Mouse (Mus musculus): ENCODE measurements around the gene Adra1b. TPM values are rescaled to one million over a fixed set of nuclear protein-coding genes. Genes with fewer than 3 reads are reported as not detected.

Adra1b gene
- polyA plus RNA-seq (2021): 3.7 TPM

- no peaks in the 10 kb centered on the region for H3K27me3 ChIP-seq
- TF ChIP-seq CTCF (IDR thresholded peaks at IDR 0.05): no peak
- CTCF ChIA-PET: interaction anchor here (0.9 to 1.8 kb wide), 4 partner anchors 11 to 66 kb away, joined by 3 to 6 read pairs (median 3); no protein-coding TSS in a partner anchor
- DNase-seq (ENCODE audit: low read depth, low spot score) (peak; percentile 44), ATAC-seq (peak; percentile 84)
- POLR2A ChIA-PET: no interaction called here
- in situ Hi-C loops (cut with MboI; ENCODE audit: low pct_unique_long_range_greater_than_20kb): no loop called here
Observed at GRCm38 (mm10) chr11:43901051-43901654, at the start of gene Adra1b. TSS of gene Adra1b (minus strand) at chr11:43901210.

GRCm38 (mm10) chr11:43950274-43950673 is 49.3 kb upstream of the Adra1b start:
- ChIA-PET CTCF (no interaction called here), POLR2A (no interaction called here)
- in situ Hi-C loops (cut with MboI; ENCODE audit: low pct_unique_long_range_greater_than_20kb): no loop called here
- ATAC-seq (no peak), DNase-seq (ENCODE audit: low read depth, low spot score) (no peak)
- no peaks in the 10 kb centered on the region for H3K27me3 ChIP-seq
- no peak for TF ChIP-seq CTCF (IDR thresholded peaks at IDR 0.05)

DNA sequence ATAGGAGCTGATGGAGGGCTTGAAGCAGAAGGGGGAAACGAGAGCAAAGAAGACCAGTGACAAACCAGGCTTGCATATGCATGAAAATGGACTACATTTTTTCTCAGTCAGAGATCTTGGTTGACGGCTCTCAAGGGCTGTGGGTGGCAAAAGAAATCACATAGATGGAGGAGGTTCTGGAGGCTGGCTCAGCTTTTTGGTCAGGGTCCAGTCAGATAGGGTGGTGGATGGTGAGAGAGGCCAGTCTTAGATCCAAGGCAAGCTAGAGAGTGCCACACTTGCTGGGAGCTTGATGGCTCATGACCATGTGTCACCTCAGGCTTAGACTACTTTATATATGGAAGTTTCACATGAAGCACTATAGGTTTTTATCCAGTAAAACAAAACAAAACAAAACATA is 42.8 kb upstream of the Adra1b start:
- ChIA-PET POLR2A (interaction anchor here (0.6 kb wide), 1 partner anchor 23 kb away, joined by 9 read pairs; no protein-coding TSS in a partner anchor), CTCF (no interaction called here)
- no peak for TF ChIP-seq CTCF (IDR thresholded peaks at IDR 0.05)
- in situ Hi-C loops (cut with MboI; ENCODE audit: low pct_unique_long_range_greater_than_20kb): no loop called here
- no peaks in the 10 kb centered on the region for H3K27me3 ChIP-seq
- DNase-seq (ENCODE audit: low read depth, low spot score) (no peak), ATAC-seq (no peak)

DNA sequence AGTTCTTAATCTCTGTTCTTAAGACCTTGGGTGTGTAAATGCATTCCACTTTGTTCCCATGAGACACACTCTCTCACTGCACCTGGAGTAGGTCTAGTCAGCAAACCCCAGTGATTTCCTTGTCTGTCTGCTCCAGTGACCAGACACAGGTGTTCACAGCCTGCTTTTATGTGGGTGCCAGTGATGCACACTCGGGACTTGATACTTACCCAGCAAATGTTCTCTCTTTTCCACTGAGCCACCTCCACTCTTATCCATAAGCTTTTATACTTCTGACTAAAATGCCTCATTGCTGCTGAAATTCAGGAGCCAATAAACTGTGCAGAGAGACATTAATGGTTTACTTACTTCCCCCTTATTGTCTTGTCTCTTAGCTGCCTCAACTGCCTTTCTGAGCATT is 42.2 kb upstream of the Adra1b start:
- H3K27me3 ChIP-seq: no peaks in the 10 kb centered on the region
- ChIA-PET CTCF (no interaction called here), POLR2A (interaction anchor here (0.6 kb wide), 1 partner anchor 22 kb away, joined by 9 read pairs; no protein-coding TSS in a partner anchor)
- ATAC-seq (no peak), DNase-seq (ENCODE audit: low read depth, low spot score) (no peak)
- no peak for TF ChIP-seq CTCF (IDR thresholded peaks at IDR 0.05)
- in situ Hi-C loops (cut with MboI; ENCODE audit: low pct_unique_long_range_greater_than_20kb): no loop called here

DNA sequence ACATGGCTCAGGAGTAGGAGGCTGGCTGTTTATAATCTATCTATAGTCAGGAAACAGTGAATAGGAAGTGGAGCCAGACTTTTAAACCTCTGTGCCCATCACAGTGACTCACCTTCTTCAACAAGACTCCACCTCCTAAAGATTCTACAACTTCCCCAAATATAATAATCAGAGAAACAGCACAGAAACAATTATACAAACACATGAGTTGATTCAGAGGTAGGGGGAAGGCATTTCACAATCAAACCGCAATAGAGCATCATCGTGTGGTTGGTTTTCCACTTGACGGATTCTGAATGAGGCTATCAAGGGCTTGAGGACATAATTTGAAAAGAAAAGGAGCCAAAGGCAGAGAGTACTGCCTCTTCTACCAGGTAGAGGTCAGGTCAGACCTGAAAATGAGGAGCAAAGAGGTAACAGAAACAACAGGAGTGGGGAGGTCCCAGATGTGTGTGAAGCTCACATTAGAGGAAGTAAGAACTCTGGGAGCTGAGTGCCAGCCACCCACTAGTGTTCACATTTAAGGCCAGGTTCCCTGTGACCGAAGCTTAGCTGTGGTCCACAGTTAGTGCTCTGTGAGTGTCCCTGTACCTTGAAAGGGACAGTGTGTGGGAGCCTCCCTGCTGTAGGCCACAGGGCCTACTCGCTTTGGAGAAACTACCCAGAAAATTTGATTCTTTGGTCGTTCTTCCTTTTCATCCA is 39.6 kb upstream of the Adra1b start:
- POLR2A ChIA-PET: no interaction called here
- in situ Hi-C loops (cut with MboI; ENCODE audit: low pct_unique_long_range_greater_than_20kb): no loop called here
- CTCF ChIA-PET: interaction anchor here (0.8 to 1.2 kb wide), 3 partner anchors 14 to 74 kb away, joined by 3 to 4 read pairs (median 3); no protein-coding TSS in a partner anchor
- DNase-seq (ENCODE audit: low read depth, low spot score): no peak
- peak; percentile 38 for TF ChIP-seq CTCF (IDR thresholded peaks at IDR 0.05)
- no peaks in the 10 kb centered on the region for H3K27me3 ChIP-seq
- ATAC-seq: peak; percentile 67

GRCm38 (mm10) chr11:43936023-43936422 is 35.0 kb upstream of the Adra1b start:
- ChIA-PET CTCF (interaction anchor here (1.3 kb wide), 1 partner anchor 10 kb away, joined by 3 read pairs; no protein-coding TSS in a partner anchor), POLR2A (interaction anchor here (0.5 to 1.2 kb wide), 3 partner anchors 9 to 343 kb away, joined by 3 read pairs; no protein-coding TSS in a partner anchor)
- DNase-seq (ENCODE audit: low read depth, low spot score) (no peak), ATAC-seq (no peak)
- TF ChIP-seq CTCF (IDR thresholded peaks at IDR 0.05): no peak
- no peaks in the 10 kb centered on the region for H3K27me3 ChIP-seq
- in situ Hi-C loops (cut with MboI; ENCODE audit: low pct_unique_long_range_greater_than_20kb): no loop called here

DNA sequence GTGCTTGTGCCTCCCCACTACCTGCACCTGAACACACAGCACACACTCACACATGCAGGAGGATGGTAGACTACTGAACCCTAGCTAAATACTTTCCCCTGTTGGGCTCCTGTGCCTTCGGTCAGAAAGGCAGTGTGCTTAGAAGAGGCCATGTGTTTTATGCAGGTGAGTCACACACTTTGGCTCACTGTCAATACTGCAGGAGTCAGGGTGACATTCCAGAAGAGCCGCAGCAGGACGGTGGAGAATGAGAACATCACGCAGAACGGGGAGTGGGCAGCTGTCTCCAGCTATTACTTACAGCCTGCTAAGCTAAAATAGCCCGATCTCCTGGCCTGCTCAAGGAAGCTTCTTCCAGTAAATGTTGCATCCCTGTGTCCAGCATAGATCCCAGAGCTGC is 32.5 kb upstream of the Adra1b start:
- DNase-seq (ENCODE audit: low read depth, low spot score) (no peak), ATAC-seq (peak; percentile 93)
- in situ Hi-C loops (cut with MboI; ENCODE audit: low pct_unique_long_range_greater_than_20kb): no loop called here
- ChIA-PET CTCF (interaction anchor here (1.1 kb wide), 1 partner anchor 25 kb away, joined by 3 read pairs; no protein-coding TSS in a partner anchor), POLR2A (interaction anchor here (1.1 kb wide), 1 partner anchor 223 kb away, joined by 3 read pairs; no protein-coding TSS in a partner anchor)
- no peaks in the 10 kb centered on the region for H3K27me3 ChIP-seq
- TF ChIP-seq CTCF (IDR thresholded peaks at IDR 0.05): no peak

- TF ChIP-seq CTCF (IDR thresholded peaks at IDR 0.05): no peak
- ChIA-PET CTCF (interaction anchor here (1.1 kb wide), 1 partner anchor 25 kb away, joined by 3 read pairs; no protein-coding TSS in a partner anchor), POLR2A (interaction anchor here (1.1 kb wide), 1 partner anchor 223 kb away, joined by 3 read pairs; no protein-coding TSS in a partner anchor)
- in situ Hi-C loops (cut with MboI; ENCODE audit: low pct_unique_long_range_greater_than_20kb): no loop called here
- H3K27me3 ChIP-seq: no peaks in the 10 kb centered on the region
- no peak for DNase-seq (ENCODE audit: low read depth, low spot score)
- ATAC-seq: no peak
Observed at GRCm38 (mm10) chr11:43933000-43933399, 32.0 kb upstream of the Adra1b start.

DNA sequence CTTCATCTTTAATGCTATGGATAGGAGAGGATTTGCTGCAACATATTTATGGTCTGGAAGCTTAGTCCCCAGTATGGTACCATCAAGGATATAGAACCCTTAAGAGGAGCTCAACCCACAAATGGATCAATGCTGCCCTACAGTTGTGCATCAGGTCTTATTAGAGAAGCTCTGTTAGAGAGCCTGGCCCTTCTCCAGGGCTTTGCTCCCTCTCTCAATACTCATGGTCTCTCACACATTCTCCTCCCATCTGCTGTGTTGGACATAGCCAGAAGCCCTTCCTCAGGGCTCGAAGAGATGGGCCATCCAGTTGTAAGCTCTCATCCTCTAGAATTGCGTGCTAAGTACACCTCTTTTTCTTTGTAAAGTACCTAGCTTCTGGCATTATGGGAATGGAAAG is 29.2 kb upstream of the Adra1b start:
- POLR2A ChIA-PET: no interaction called here
- DNase-seq (ENCODE audit: low read depth, low spot score) (no peak), ATAC-seq (no peak)
- in situ Hi-C loops (cut with MboI; ENCODE audit: low pct_unique_long_range_greater_than_20kb): no loop called here
- no peak for TF ChIP-seq CTCF (IDR thresholded peaks at IDR 0.05)
- no peaks in the 10 kb centered on the region for H3K27me3 ChIP-seq
- CTCF ChIA-PET: no interaction called here

GRCm38 (mm10) chr11:43929706-43930105 is 28.7 kb upstream of the Adra1b start:
- no peaks in the 10 kb centered on the region for H3K27me3 ChIP-seq
- ChIA-PET POLR2A (interaction anchor here (0.5 kb wide), 1 partner anchor 1191 kb away, joined by 3 read pairs; no protein-coding TSS in a partner anchor), CTCF (no interaction called here)
- in situ Hi-C loops (cut with MboI; ENCODE audit: low pct_unique_long_range_greater_than_20kb): loop anchor here (10.0 kb wide), 1 partner anchor 395 kb away; no protein-coding TSS in a partner anchor
- ATAC-seq: no peak
- DNase-seq (ENCODE audit: low read depth, low spot score): no peak
- peak; percentile 17 for TF ChIP-seq CTCF (IDR thresholded peaks at IDR 0.05)

- no peaks in the 10 kb centered on the region for H3K27me3 ChIP-seq
- in situ Hi-C loops (cut with MboI; ENCODE audit: low pct_unique_long_range_greater_than_20kb): loop anchor here (10.0 kb wide), 1 partner anchor 396 kb away; no protein-coding TSS in a partner anchor
- DNase-seq (ENCODE audit: low read depth, low spot score) (no peak), ATAC-seq (no peak)
- POLR2A ChIA-PET: interaction anchor here (0.5 kb wide), 1 partner anchor 1191 kb away, joined by 3 read pairs; no protein-coding TSS in a partner anchor
- TF ChIP-seq CTCF (IDR thresholded peaks at IDR 0.05): no peak
- CTCF ChIA-PET: no interaction called here
Observed at GRCm38 (mm10) chr11:43929178-43929577, 28.2 kb upstream of the Adra1b start.

All from Patski (cell line).